Mouse (Mus musculus) neural tube, postnatal 0 days (tissue): ENCODE data around the gene Arl15. TPM values are rescaled to one million over a fixed set of nuclear protein-coding genes. Genes with fewer than 3 reads are reported as not detected.

Source experiments
- polyA plus RNA-seq: library from polyadenylated mRNA; unstranded; fragments of >200 nt; fragmentation: Nextera tagmentation; extraction: Ambion mirVana; gene quantifications from 2 replicates; pipeline ENCODE4 v1.2.1, GENCODE M21; 2015

The Arl15 gene
- polyA plus RNA-seq: 13.4 and 14.8 TPM in 2 replicates

DNA sequence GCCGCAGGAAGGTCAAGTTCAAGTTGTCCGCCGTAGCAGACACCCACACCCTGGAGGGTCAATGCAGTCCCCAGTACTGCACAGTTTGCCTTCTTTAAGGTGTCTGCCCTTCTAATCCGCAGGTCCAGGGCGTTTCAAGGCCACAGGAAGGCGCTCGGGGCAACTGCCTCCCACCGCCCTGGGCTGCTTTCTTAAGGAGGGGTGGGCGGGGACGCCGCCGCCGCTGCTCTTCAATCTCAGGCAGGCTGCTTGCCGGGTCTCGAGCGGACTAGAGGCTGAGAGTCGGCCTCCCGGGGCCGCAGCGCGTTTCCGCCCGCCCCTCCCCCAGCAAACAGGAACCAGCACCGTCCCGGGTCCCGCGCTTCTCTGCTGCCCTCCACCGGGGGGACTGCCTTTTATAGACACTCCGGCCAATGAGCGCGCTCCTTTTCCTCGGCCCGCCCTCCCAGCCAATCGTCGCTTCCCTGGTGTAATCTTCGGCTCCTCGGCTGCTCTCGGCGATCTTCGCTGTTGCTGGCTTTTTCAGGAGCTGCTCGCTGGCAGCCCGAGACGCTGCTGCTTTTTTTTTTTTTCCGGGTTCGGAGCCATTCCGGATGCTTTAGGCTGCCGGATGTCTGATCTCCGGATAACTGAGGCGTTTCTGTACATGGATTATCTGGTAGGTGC lies at the start of gene Arl15:
TSS of gene Arl15 (plus strand) at position 467 of the 666 bp plus-strand sequence.

Other genes with a start within 250 kb of the Arl15 start
- 10.3 and 14.2 TPM in 2 replicates for gene Snx18, start 175.9 kb upstream of the Arl15 start, polyA plus RNA-seq
- gene Hspb3, start 130.8 kb upstream of the Arl15 start, polyA plus RNA-seq: 0.40 and 0.41 TPM in 2 replicates